ENCODE assay signal across 21 mouse cellular contexts in the genomic region with DNA sequence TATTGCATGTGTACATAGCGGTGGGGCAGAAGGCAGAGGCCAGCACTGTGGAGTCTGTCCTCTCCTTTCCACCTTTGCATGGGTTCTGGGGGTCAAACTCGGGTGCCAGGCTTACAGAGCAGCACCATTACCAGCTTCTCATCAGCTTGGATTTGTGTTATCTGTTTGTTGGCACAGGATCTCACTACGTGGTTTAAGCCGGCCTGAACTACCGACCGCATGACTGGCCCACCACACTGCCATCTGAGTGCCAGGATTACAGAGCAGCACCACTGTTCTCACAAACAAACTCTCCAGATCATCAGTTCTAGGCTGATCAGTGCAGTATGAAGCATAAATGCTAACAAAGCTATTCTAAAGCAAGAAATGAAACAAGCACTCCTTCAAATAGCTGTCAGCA. TPM values are rescaled to one million over a fixed set of nuclear protein-coding genes. Genes with fewer than 3 reads are reported as not detected.
DNase-seq lines count a peak whose midpoint lies in the region; ATAC-seq and TF ChIP-seq lines count a peak whose summit lies in the region.
"Had no signal": no experiment of that assay in that cellular context is flagged by ENCODE, and none has a peak within 500 bp of the region (broad histone marks: within the 10 kb centered on the region; RNA-seq: fewer than 3 reads in every experiment).

No protein-coding gene starts in this region.

- ATAC-seq in heart, embryonic 12.5 days (ENCODE audit: insufficient number of reproducible peaks, low FRiP score) = no peak
- peak; percentile 75 for ATAC-seq in common myeloid progenitor, adult 5-6 weeks (replicated peaks; ENCODE audit: low read depth, poor library complexity, severe bottlenecking)
- peak; percentile 89 for ATAC-seq in megakaryocyte-erythroid progenitor cell, adult 5-6 weeks (replicated peaks; ENCODE audit: low FRiP score, low TSS enrichment, poor library complexity, severe bottlenecking)
- ATAC-seq: activated CD4-positive, CD25-positive, alpha-beta regulatory T cell, adult 4 months; forebrain, embryonic 16.5 days; hindbrain, embryonic 16.5 days; inflammation-experienced regulatory T-cells, adult 6 months had no signal

- no peak for TF ChIP-seq CTCF in gastrocnemius, adult 2 months (IDR thresholded peaks at IDR 0.05)

- H3K4me1 ChIP-seq in heart, embryonic 12.5 days (replicated peaks) = no peaks in the 10 kb centered on the region
- H3K4me1 ChIP-seq: embryonic facial prominence, embryonic 10.5 days; hindbrain, embryonic 12.5 days had no signal

- no peaks in the 10 kb centered on the region for H3K9me3 ChIP-seq in heart, embryonic 12.5 days (replicated peaks)
- H3K9me3 ChIP-seq: embryonic facial prominence, embryonic 10.5 days; hindbrain, embryonic 12.5 days had no signal

- H3K27me3 ChIP-seq in heart, embryonic 12.5 days (replicated peaks) = no peaks in the 10 kb centered on the region
- H3K27me3 ChIP-seq: hindbrain, embryonic 12.5 days had no signal

- H3K9ac ChIP-seq in heart, embryonic 12.5 days = no peak overlapping the region
- H3K9ac ChIP-seq: hindbrain, embryonic 12.5 days had no signal

- intact Hi-C loops in gastrocnemius, adult 2 months (cut with DNase I) = loop anchor here (10.0 kb wide), 1 partner anchor 97 kb away; the partner anchor contains the start of gene Gm17374

- H3K36me3 ChIP-seq in heart, embryonic 12.5 days = peaks cover 18% of the 10 kb centered on the region

- H3K27ac ChIP-seq in heart, embryonic 12.5 days (ENCODE audit: poor library complexity, severe bottlenecking) = no peak overlapping the region
- no peak overlapping the region for H3K27ac ChIP-seq in gastrocnemius, adult 2 months
- H3K27ac ChIP-seq: embryonic facial prominence, embryonic 10.5 days; hindbrain, embryonic 12.5 days had no signal

- no peak overlapping the region for H3K4me3 ChIP-seq in heart, embryonic 12.5 days
- no peak overlapping the region for H3K4me3 ChIP-seq in gastrocnemius, adult 2 months
- H3K4me3 ChIP-seq: embryonic facial prominence, embryonic 10.5 days; erythroblast, embryonic 14.5 days; hindbrain, embryonic 12.5 days had no signal

- no peak overlapping the region for H3K4me2 ChIP-seq in heart, embryonic 12.5 days
- H3K4me2 ChIP-seq: hindbrain, embryonic 12.5 days had no signal

- DNase-seq in heart, adult 11 months = peak; percentile 60
- peak; percentile 61 for DNase-seq in 416B (ENCODE audit: low read depth)
- DNase-seq in gastrocnemius, adult 2 months = no peak
- no peak for DNase-seq in kidney, postnatal 25 days
- DNase-seq: adrenal gland, postnatal 25 days; cerebellum, adult 18-20 months; cerebellum, adult 9-11 months; cerebellum, postnatal 36 days; gastrocnemius, postnatal 25 days; heart, postnatal 10 days; heart, postnatal 4 days had no signal

- 89% methylated on average over 6 of the region's 6 CpGs for WGBS in heart, embryonic 12.5 days

RNA-seq across cellular contexts. Expression of gene Tasp1, which starts 8.5 kb away (rescaled TPM):
- 13.4 and 14.7 TPM in 2 replicates for polyA plus RNA-seq in heart, embryonic 12.5 days (2016; fragmentation: Nextera tagmentation; extraction: Ambion mirVana)
- 25.8 and 26.5 TPM in 2 replicates for total RNA-seq in common myeloid progenitor, adult 5-6 weeks (2017)
- 15.2 and 29.6 TPM in 2 replicates for total RNA-seq in megakaryocyte-erythroid progenitor cell, adult 5-6 weeks (2014; fragmentation: Nextera tagmentation)
- total RNA-seq in megakaryocyte-erythroid progenitor cell, adult 5-6 weeks (2017) = 17.9 and 21.4 TPM in 2 replicates
- total RNA-seq in gastrocnemius, adult 2 months (2021) = 1 to 10 TPM; 5.2 to 6.7 TPM

Comparison
In these comparisons a context has a peak if more than half of its experiments do, and no peak if none do; other contexts are left out.
1. DNase-seq: peak in heart, adult 11 months (single experiment) and 416B (single experiment); none in gastrocnemius, adult 2 months (single experiment) and kidney, postnatal 25 days (0 of 2).